Mouse (Mus musculus): ENCODE measurements at regions not wholly inside any gene's neighbourhood (a gene's known extent, or its start where the extent isn't known, plus 50 kb on each side); places are given as distances from the start of the nearest gene placed in this dataset.

GRCm38 (mm10) chr3:143790905-143791304 is 414.1 kb downstream of the Lmo4 start:
- Histone ChIP-seq H3K4me1 (ENCODE audit: control insufficient read depth, insufficient read depth, low read length) (no peaks in the 10 kb centered on the region), H3K9ac (replicated peaks; ENCODE audit: low read depth, low read length) (no peak overlapping the region), H3K36me3 (ENCODE audit: control insufficient read depth, insufficient read depth, low read length) (no peaks in the 10 kb centered on the region), H3K4me3 (ENCODE audit: low read depth, low read length) (no peak overlapping the region), H3K27ac (ENCODE audit: low read depth, low read length) (no peak overlapping the region), H3K4me2 (ENCODE audit: low read depth, low read length) (no peak overlapping the region), H3K27me3 (ENCODE audit: control insufficient read depth, insufficient read depth, low read length) (no peaks in the 10 kb centered on the region), H3K9me3 (ENCODE audit: control insufficient read depth, low read length) (no peaks in the 10 kb centered on the region)
- no peak for ATAC-seq (ENCODE audit: low read depth)
- 77% methylated on average over 8 of the region's 8 CpGs for WGBS

DNA sequence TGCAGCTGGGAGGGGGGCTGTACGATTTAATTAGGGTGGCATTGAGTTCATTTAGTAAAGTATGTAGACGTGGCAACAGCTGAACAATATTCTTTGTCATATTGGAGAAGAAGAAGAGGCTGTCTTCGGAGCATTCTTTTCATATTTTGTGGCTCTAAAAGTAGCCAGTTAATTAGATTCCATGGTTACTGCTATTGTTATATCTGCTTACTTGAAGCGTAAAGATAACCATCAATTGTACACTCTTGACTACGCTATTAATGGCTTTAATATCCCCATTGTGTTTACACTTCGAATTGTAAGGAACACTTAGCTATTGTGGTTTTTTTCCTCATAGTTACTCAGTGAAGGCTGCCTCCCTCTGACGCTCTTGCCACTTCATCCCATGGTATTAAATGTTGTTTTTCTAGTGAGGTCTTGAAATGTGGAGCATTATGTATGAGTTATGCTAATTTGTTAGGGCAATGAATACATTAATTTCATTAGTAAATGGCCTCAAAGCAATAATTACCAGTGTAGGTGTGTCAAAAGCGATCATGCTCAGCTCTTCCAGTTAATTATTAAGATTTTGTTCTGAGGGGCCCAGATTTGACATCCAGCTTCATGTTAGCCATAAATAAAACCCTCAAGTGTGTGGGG is 415.0 kb downstream of the Lmo4 start:
- H3K9ac ChIP-seq (replicated peaks; ENCODE audit: low read depth, low read length): no peak overlapping the region
- no peak overlapping the region for H3K4me3 ChIP-seq (ENCODE audit: low read depth, low read length)
- no peaks in the 10 kb centered on the region for H3K9me3 ChIP-seq (ENCODE audit: control insufficient read depth, low read length)
- H3K4me1 ChIP-seq (ENCODE audit: control insufficient read depth, insufficient read depth, low read length): no peaks in the 10 kb centered on the region
- H3K27ac ChIP-seq (ENCODE audit: low read depth, low read length): no peak overlapping the region
- no peaks in the 10 kb centered on the region for H3K36me3 ChIP-seq (ENCODE audit: control insufficient read depth, insufficient read depth, low read length)
- H3K4me2 ChIP-seq (ENCODE audit: low read depth, low read length): no peak overlapping the region
- WGBS: 31% methylated on average over 8 of the region's 8 CpGs
- no peaks in the 10 kb centered on the region for H3K27me3 ChIP-seq (ENCODE audit: control insufficient read depth, insufficient read depth, low read length)
- no peak for ATAC-seq (ENCODE audit: low read depth)

- no peak overlapping the region for H3K27ac ChIP-seq (ENCODE audit: low read depth, low read length)
- H3K9ac ChIP-seq (replicated peaks; ENCODE audit: low read depth, low read length): no peak overlapping the region
- H3K9me3 ChIP-seq (ENCODE audit: control insufficient read depth, low read length): no peaks in the 10 kb centered on the region
- H3K4me3 ChIP-seq (ENCODE audit: low read depth, low read length): no peak overlapping the region
- no peaks in the 10 kb centered on the region for H3K36me3 ChIP-seq (ENCODE audit: control insufficient read depth, insufficient read depth, low read length)
- no peaks in the 10 kb centered on the region for H3K27me3 ChIP-seq (ENCODE audit: control insufficient read depth, insufficient read depth, low read length)
- no peaks in the 10 kb centered on the region for H3K4me1 ChIP-seq (ENCODE audit: control insufficient read depth, insufficient read depth, low read length)
- 96% methylated on average over 8 of the region's 8 CpGs for WGBS
- no peak overlapping the region for H3K4me2 ChIP-seq (ENCODE audit: low read depth, low read length)
- no peak for ATAC-seq (ENCODE audit: low read depth)
Observed at GRCm38 (mm10) chr3:143786889-143787288, 418.1 kb downstream of the Lmo4 start.

DNA sequence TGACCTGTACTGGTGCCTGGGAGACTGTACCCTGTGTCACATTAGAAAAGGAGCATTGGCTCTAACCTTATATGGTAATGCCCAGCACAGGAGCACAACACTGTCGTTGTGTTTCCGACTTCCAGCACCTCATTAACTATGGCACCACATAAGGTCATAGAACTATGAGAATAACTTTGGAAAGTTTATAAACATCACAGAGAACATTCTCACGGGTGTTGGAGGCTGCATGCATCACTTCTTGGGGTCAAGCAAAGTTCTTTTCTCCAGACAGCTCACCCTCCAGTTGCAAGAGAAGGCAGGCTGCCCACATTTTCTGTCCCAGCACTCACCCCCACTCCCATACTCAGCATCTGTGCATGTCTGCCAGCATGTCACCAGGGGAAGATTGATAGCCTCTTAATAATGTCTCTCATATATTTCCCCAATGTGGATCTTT is 420.6 kb downstream of the Lmo4 start:
- Histone ChIP-seq H3K27ac (ENCODE audit: low read depth, low read length) (no peak overlapping the region), H3K4me1 (ENCODE audit: control insufficient read depth, insufficient read depth, low read length) (no peaks in the 10 kb centered on the region), H3K4me2 (ENCODE audit: low read depth, low read length) (no peak overlapping the region), H3K36me3 (ENCODE audit: control insufficient read depth, insufficient read depth, low read length) (no peaks in the 10 kb centered on the region), H3K9ac (replicated peaks; ENCODE audit: low read depth, low read length) (no peak overlapping the region), H3K27me3 (ENCODE audit: control insufficient read depth, insufficient read depth, low read length) (no peaks in the 10 kb centered on the region), H3K4me3 (ENCODE audit: low read depth, low read length) (no peak overlapping the region), H3K9me3 (ENCODE audit: control insufficient read depth, low read length) (no peaks in the 10 kb centered on the region)
- ATAC-seq (ENCODE audit: low read depth): no peak
- 77% methylated on average over 3 of the region's 3 CpGs for WGBS

GRCm38 (mm10) chr3:143778161-143778560 is 426.9 kb downstream of the Lmo4 start:
- Histone ChIP-seq H3K4me1 (ENCODE audit: control insufficient read depth, insufficient read depth, low read length) (no peaks in the 10 kb centered on the region), H3K36me3 (ENCODE audit: control insufficient read depth, insufficient read depth, low read length) (no peaks in the 10 kb centered on the region), H3K9me3 (ENCODE audit: control insufficient read depth, low read length) (no peaks in the 10 kb centered on the region), H3K4me3 (ENCODE audit: low read depth, low read length) (no peak overlapping the region), H3K4me2 (ENCODE audit: low read depth, low read length) (no peak overlapping the region), H3K9ac (replicated peaks; ENCODE audit: low read depth, low read length) (no peak overlapping the region), H3K27ac (ENCODE audit: low read depth, low read length) (no peak overlapping the region), H3K27me3 (ENCODE audit: control insufficient read depth, insufficient read depth, low read length) (no peaks in the 10 kb centered on the region)
- no peak for ATAC-seq (ENCODE audit: low read depth)
- 50% methylated on average over 2 of the region's 2 CpGs for WGBS

- Histone ChIP-seq H3K4me1 (ENCODE audit: control insufficient read depth, insufficient read depth, low read length) (no peaks in the 10 kb centered on the region), H3K27me3 (ENCODE audit: control insufficient read depth, insufficient read depth, low read length) (no peaks in the 10 kb centered on the region), H3K9ac (replicated peaks; ENCODE audit: low read depth, low read length) (no peak overlapping the region), H3K4me2 (ENCODE audit: low read depth, low read length) (no peak overlapping the region), H3K27ac (ENCODE audit: low read depth, low read length) (no peak overlapping the region), H3K9me3 (ENCODE audit: control insufficient read depth, low read length) (no peaks in the 10 kb centered on the region), H3K4me3 (ENCODE audit: low read depth, low read length) (no peak overlapping the region), H3K36me3 (ENCODE audit: control insufficient read depth, insufficient read depth, low read length) (no peaks in the 10 kb centered on the region)
- ATAC-seq (ENCODE audit: low read depth): no peak
- 96% methylated on average over 1 of the region's 1 CpGs for WGBS
Observed at GRCm38 (mm10) chr3:143759337-143759736, 445.7 kb downstream of the Lmo4 start.

DNA sequence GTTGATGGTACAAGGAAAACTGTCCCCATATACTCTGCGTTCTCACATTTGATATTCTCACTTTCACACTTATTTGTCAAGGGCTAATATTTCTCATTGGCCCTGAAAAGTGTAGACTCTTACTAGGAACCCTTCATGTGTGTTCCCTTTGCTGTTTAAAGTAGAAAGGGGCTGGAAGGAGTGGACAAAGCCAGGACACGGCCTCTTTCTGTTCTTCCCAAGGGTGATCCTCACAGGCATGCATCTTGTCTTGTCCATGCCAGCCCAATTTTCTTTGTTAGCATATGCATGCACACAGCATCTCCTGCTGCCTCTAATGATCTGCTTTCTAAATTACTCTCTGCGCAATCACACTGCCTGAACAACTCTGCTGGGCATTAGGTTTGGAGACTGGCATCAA is 451.8 kb downstream of the Lmo4 start:
- Histone ChIP-seq H3K4me2 (ENCODE audit: low read depth, low read length) (no peak overlapping the region), H3K27me3 (ENCODE audit: control insufficient read depth, insufficient read depth, low read length) (no peaks in the 10 kb centered on the region), H3K9me3 (ENCODE audit: control insufficient read depth, low read length) (no peaks in the 10 kb centered on the region), H3K27ac (ENCODE audit: low read depth, low read length) (no peak overlapping the region), H3K36me3 (ENCODE audit: control insufficient read depth, insufficient read depth, low read length) (no peaks in the 10 kb centered on the region), H3K4me1 (ENCODE audit: control insufficient read depth, insufficient read depth, low read length) (no peaks in the 10 kb centered on the region), H3K9ac (replicated peaks; ENCODE audit: low read depth, low read length) (no peak overlapping the region), H3K4me3 (ENCODE audit: low read depth, low read length) (no peak overlapping the region)
- ATAC-seq (ENCODE audit: low read depth): no peak
- 90% methylated on average over 3 of the region's 3 CpGs for WGBS

DNA sequence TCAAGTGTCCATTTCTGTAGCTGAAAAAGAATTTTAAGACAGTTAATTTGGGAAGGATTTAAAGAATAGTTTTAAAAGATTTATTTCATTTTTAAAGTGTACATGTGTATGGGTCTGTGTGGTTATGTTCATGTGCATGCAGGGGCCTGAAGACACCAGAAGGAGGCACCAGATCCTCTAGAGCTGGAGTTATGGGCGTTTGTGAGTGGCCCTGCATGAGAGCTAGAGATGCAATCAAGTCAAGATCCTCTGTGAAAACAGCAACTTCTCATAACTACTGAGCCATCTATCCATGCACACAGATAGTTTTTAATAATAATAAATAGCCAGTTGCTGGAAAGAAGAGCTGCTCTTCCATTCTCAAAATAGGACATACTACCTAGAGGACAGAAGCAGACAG is 452.4 kb downstream of the Lmo4 start:
- 78% methylated on average over 1 of the region's 1 CpGs for WGBS
- Histone ChIP-seq H3K9ac (replicated peaks; ENCODE audit: low read depth, low read length) (no peak overlapping the region), H3K4me2 (ENCODE audit: low read depth, low read length) (no peak overlapping the region), H3K9me3 (ENCODE audit: control insufficient read depth, low read length) (no peaks in the 10 kb centered on the region), H3K27ac (ENCODE audit: low read depth, low read length) (no peak overlapping the region), H3K4me3 (ENCODE audit: low read depth, low read length) (no peak overlapping the region), H3K27me3 (ENCODE audit: control insufficient read depth, insufficient read depth, low read length) (no peaks in the 10 kb centered on the region), H3K4me1 (ENCODE audit: control insufficient read depth, insufficient read depth, low read length) (no peaks in the 10 kb centered on the region), H3K36me3 (ENCODE audit: control insufficient read depth, insufficient read depth, low read length) (no peaks in the 10 kb centered on the region)
- no peak for ATAC-seq (ENCODE audit: low read depth)

GRCm38 (mm10) chr3:143750128-143750527 is 454.9 kb downstream of the Lmo4 start:
- Histone ChIP-seq H3K36me3 (ENCODE audit: control insufficient read depth, insufficient read depth, low read length) (no peaks in the 10 kb centered on the region), H3K27ac (ENCODE audit: low read depth, low read length) (no peak overlapping the region), H3K4me3 (ENCODE audit: low read depth, low read length) (no peak overlapping the region), H3K27me3 (ENCODE audit: control insufficient read depth, insufficient read depth, low read length) (no peaks in the 10 kb centered on the region), H3K9me3 (ENCODE audit: control insufficient read depth, low read length) (no peaks in the 10 kb centered on the region), H3K4me1 (ENCODE audit: control insufficient read depth, insufficient read depth, low read length) (no peaks in the 10 kb centered on the region), H3K4me2 (ENCODE audit: low read depth, low read length) (no peak overlapping the region), H3K9ac (replicated peaks; ENCODE audit: low read depth, low read length) (no peak overlapping the region)
- ATAC-seq (ENCODE audit: low read depth): no peak
- 43% methylated on average over 4 of the region's 4 CpGs for WGBS

All from neural tube, embryonic 14.5 days (tissue).